Mouse (Mus musculus): ENCODE measurements at regions not wholly inside any gene's neighbourhood (a gene's known extent, or its start where the extent isn't known, plus 50 kb on each side); places are given as distances from the start of the nearest gene placed in this dataset.

DNA sequence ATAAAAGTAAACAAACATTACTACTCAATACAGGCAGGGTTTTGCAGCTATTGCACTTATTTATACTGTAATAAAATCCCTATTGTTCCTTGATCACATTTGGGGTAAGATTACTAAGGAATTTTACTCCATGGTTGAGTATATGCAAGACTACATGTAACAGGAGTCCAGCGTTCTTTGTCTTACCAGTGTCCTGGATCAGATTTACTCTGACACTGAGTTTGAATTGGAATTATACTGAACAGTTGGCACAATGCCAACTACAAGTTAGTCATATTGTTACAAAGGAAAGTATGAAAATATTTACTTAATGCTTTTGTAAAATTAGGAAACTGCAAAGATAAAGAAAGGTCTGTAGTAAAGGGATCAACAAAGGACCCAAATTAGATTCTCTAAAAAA, 178.4 kb downstream of the Gm9733 start:
- TF ChIP-seq CTCF (IDR thresholded peaks at IDR 0.05) (no peak), EP300 (IDR thresholded peaks at IDR 0.05) (no peak)
